Mouse (Mus musculus) hindbrain, embryonic 15.5 days (tissue): ENCODE measurements at regions not wholly inside any gene's neighbourhood (a gene's known extent, or its start where the extent isn't known, plus 50 kb on each side); places are given as distances from the start of the nearest gene placed in this dataset.
A peak's percentile ranks its signal among the peaks of the same experiment; 100 is the strongest.
"Not testable (repeated sequence)": the region's sequence is repeated elsewhere in the genome, so short reads cannot be mapped to it uniquely, and the experiment has no call there.

Source experiments
- ATAC-seq: fragments of 200-750 bp; cut with Nextera tagmentation; 2 replicates; pipeline ENCODE4 v1.8.0; 2017; ENCODE audit warnings: low read depth, moderate number of reproducible peaks, moderate TSS enrichment; ENCODE audit not compliant: low FRiP score
- H3K27ac ChIP-seq: fragments of 300-500 bp; sonication (generic); replicated peaks from 2 replicates; pipeline ENCODE4 v1.5.1; 2015; ENCODE audit warnings: mild to moderate bottlenecking, inconsistent platforms
- H3K27me3 ChIP-seq: fragments of 300-500 bp; sonication (generic); 2 replicates; pipeline ENCODE4 v1.6.1; 2015; ENCODE audit warnings: control low read depth, inconsistent platforms
- H3K36me3 ChIP-seq: fragments of 300-500 bp; sonication (generic); 2 replicates; pipeline ENCODE4 v1.6.1; 2015; ENCODE audit warnings: control low read depth, inconsistent platforms
- H3K4me1 ChIP-seq: fragments of 300-500 bp; sonication (generic); replicated peaks from 2 replicates; pipeline ENCODE4 v1.6.1; 2015; ENCODE audit warnings: control low read depth, inconsistent platforms
- H3K4me2 ChIP-seq: fragments of 300-500 bp; sonication (generic); 2 replicates; pipeline ENCODE4 v1.6.1; 2015; ENCODE audit warnings: moderate library complexity, mild to moderate bottlenecking, inconsistent platforms
- H3K4me3 ChIP-seq: fragments of 300-500 bp; sonication (generic); 2 replicates; pipeline ENCODE4 v1.5.1; 2015; ENCODE audit warnings: mild to moderate bottlenecking, inconsistent platforms
- H3K9ac ChIP-seq: fragments of 300-500 bp; sonication (generic); 2 replicates; pipeline ENCODE4 v1.6.1; 2015; ENCODE audit warnings: inconsistent platforms
- H3K9me3 ChIP-seq: fragments of 300-500 bp; sonication (generic); 2 replicates; pipeline ENCODE4 v1.6.1; 2016; ENCODE audit warnings: control low read depth, inconsistent platforms
- WGBS: fragments of 180-500 bp; shearing (Covaris S2); methylation state at CpG from one replicate; pipeline ENCODE4 v1.1.7; 2015; 5-methylcytosine and 5-hydroxymethylcytosine counted together

- Histone ChIP-seq H3K9ac (no peak overlapping the region), H3K4me2 (no peak overlapping the region), H3K9me3 (no peaks in the 10 kb centered on the region), H3K27me3 (no peaks in the 10 kb centered on the region), H3K36me3 (no peaks in the 10 kb centered on the region), H3K27ac (no peak overlapping the region), H3K4me3 (no peak overlapping the region), H3K4me1 (peaks cover 7% of the 10 kb centered on the region)
- WGBS, result 81% methylated on average over 6 of the region's 6 CpGs
- ATAC-seq, result no peak
Measured at GRCm38 (mm10) chr17:15242976-15243635, 133.6 kb downstream of the Dll1 start.

GRCm38 (mm10) chr17:15242356-15242755 lies 134.3 kb downstream of the Dll1 start:
- Histone ChIP-seq H3K4me2 (no peak overlapping the region), H3K9ac (no peak overlapping the region), H3K36me3 (no peaks in the 10 kb centered on the region), H3K27ac (no peak overlapping the region), H3K9me3 (no peaks in the 10 kb centered on the region), H3K4me3 (no peak overlapping the region), H3K27me3 (no peaks in the 10 kb centered on the region), H3K4me1 (no peaks in the 10 kb centered on the region)
- no peak for ATAC-seq
- WGBS, result 89% methylated on average over 8 of the region's 8 CpGs

GRCm38 (mm10) chr17:15241491-15241890 lies 135.2 kb downstream of the Dll1 start:
- no peak for ATAC-seq
- H3K4me1 ChIP-seq, result no peaks in the 10 kb centered on the region
- no peak overlapping the region for H3K4me3 ChIP-seq
- H3K27me3 ChIP-seq, result no peaks in the 10 kb centered on the region
- 81% methylated on average over 1 of the region's 1 CpGs for WGBS
- H3K9ac ChIP-seq, result no peak overlapping the region
- no peaks in the 10 kb centered on the region for H3K36me3 ChIP-seq
- no peaks in the 10 kb centered on the region for H3K9me3 ChIP-seq
- no peak overlapping the region for H3K27ac ChIP-seq
- no peak overlapping the region for H3K4me2 ChIP-seq

- not testable (repeated sequence) for H3K9me3 ChIP-seq, ATAC-seq, H3K4me3 ChIP-seq, H3K9ac ChIP-seq, H3K27ac ChIP-seq, H3K4me2 ChIP-seq, H3K4me1 ChIP-seq, H3K27me3 ChIP-seq, H3K36me3 ChIP-seq
- 83% methylated on average over 12 of the region's 12 CpGs for WGBS
Measured at GRCm38 (mm10) chr17:15240641-15241040, 136.0 kb downstream of the Dll1 start.

DNA sequence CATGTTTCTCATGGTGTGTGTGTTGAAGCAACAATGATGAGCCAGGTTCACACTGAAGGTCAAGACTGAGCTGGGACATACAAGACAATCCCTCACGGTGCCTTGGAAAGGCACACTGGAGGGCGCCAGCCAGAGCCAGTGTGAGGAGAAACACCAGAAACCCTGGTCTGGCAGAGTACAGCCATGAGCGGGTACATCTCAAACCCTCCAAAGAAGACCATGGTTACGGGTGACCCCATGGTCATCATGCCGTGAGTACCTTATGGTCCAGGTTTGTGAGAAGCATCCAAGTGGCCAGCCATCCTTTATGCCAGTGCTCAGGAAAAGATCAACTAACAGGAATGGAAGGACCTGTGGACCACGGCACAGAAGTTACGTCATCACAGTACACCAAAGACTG lies 136.7 kb downstream of the Dll1 start:
- WGBS, result 95% methylated on average over 7 of the region's 7 CpGs
- no peak overlapping the region for H3K4me2 ChIP-seq
- no peaks in the 10 kb centered on the region for H3K36me3 ChIP-seq
- H3K4me3 ChIP-seq, result no peak overlapping the region
- H3K4me1 ChIP-seq, result no peaks in the 10 kb centered on the region
- no peak overlapping the region for H3K9ac ChIP-seq
- no peaks in the 10 kb centered on the region for H3K9me3 ChIP-seq
- H3K27ac ChIP-seq, result no peak overlapping the region
- H3K27me3 ChIP-seq, result no peaks in the 10 kb centered on the region
- ATAC-seq, result no peak

- Histone ChIP-seq H3K9ac (no peak overlapping the region), H3K36me3 (no peaks in the 10 kb centered on the region), H3K27me3 (no peaks in the 10 kb centered on the region), H3K4me1 (no peaks in the 10 kb centered on the region), H3K9me3 (no peaks in the 10 kb centered on the region), H3K27ac (no peak overlapping the region), H3K4me3 (no peak overlapping the region), H3K4me2 (no peak overlapping the region)
- WGBS, result 92% methylated on average over 6 of the region's 6 CpGs
- ATAC-seq, result no peak
Measured at GRCm38 (mm10) chr17:15235041-15235440, 141.6 kb downstream of the Dll1 start.

- Histone ChIP-seq H3K27me3 (no peaks in the 10 kb centered on the region), H3K4me3 (no peak overlapping the region), H3K4me2 (no peak overlapping the region), H3K4me1 (no peaks in the 10 kb centered on the region), H3K36me3 (no peaks in the 10 kb centered on the region), H3K9ac (no peak overlapping the region), H3K27ac (no peak overlapping the region), H3K9me3 (no peaks in the 10 kb centered on the region)
- no peak for ATAC-seq
- WGBS, result 69% methylated on average over 5 of the region's 5 CpGs
Measured at GRCm38 (mm10) chr17:15231175-15231574, 145.5 kb downstream of the Dll1 start.

GRCm38 (mm10) chr17:15229159-15229558 lies 147.5 kb downstream of the Dll1 start:
- no peak for ATAC-seq
- no peak overlapping the region for H3K4me2 ChIP-seq
- H3K36me3 ChIP-seq, result no peaks in the 10 kb centered on the region
- H3K9me3 ChIP-seq, result no peaks in the 10 kb centered on the region
- 81% methylated on average over 6 of the region's 6 CpGs for WGBS
- H3K4me1 ChIP-seq, result no peaks in the 10 kb centered on the region
- H3K27ac ChIP-seq, result no peak overlapping the region
- H3K4me3 ChIP-seq, result no peak overlapping the region
- H3K9ac ChIP-seq, result no peak overlapping the region
- H3K27me3 ChIP-seq, result no peaks in the 10 kb centered on the region

DNA sequence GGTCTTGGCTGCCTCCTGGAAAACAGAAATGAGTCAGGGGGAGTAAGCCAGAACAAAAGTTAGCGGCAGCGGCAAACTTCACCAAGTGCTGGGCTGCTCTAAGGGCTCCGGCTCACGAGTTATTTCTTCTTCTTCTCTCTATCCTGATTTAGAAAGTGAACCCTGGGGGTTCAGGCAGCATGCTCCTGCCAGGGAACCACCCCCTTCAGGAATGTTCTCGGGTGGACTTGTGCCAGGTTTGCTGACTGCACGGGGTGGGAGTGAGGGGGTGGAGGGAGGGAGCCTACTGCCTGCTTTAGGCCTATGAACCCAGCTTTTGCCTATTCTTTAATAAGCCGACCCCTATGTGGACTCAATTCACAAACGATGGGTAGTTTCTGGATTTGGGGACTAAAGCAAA lies 148.6 kb downstream of the Dll1 start:
- no peak overlapping the region for H3K27ac ChIP-seq
- H3K4me3 ChIP-seq, result no peak overlapping the region
- no peak overlapping the region for H3K9ac ChIP-seq
- no peaks in the 10 kb centered on the region for H3K4me1 ChIP-seq
- no peak overlapping the region for H3K4me2 ChIP-seq
- H3K36me3 ChIP-seq, result no peaks in the 10 kb centered on the region
- 73% methylated on average over 8 of the region's 8 CpGs for WGBS
- ATAC-seq, result no peak
- no peaks in the 10 kb centered on the region for H3K9me3 ChIP-seq
- no peaks in the 10 kb centered on the region for H3K27me3 ChIP-seq

- no peak for ATAC-seq
- Histone ChIP-seq H3K36me3 (no peaks in the 10 kb centered on the region), H3K4me2 (no peak overlapping the region), H3K27ac (no peak overlapping the region), H3K9ac (no peak overlapping the region), H3K4me1 (no peaks in the 10 kb centered on the region), H3K9me3 (no peaks in the 10 kb centered on the region), H3K4me3 (no peak overlapping the region), H3K27me3 (no peaks in the 10 kb centered on the region)
- 94% methylated on average over 10 of the region's 10 CpGs for WGBS
Measured at GRCm38 (mm10) chr17:15223826-15224225, 152.8 kb downstream of the Dll1 start.

DNA sequence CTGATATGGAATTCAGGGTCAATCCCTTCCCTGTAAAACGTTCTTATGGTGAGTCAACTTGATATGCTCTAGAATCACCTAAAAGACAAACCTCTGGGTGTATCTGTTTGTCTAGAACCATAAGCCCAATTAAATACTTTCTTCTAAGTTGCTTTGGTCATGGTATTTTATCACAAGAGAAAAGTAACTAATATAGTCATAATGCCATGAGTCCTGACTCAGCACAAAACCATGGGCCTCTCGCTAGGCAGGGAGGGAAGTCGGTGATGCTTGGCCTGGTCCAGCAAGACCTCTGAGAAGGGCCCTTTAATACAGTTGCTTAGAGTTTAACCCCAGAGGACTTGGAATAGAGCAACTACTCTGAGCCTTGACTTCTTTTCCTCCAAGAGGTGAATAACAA lies 153.7 kb downstream of the Dll1 start:
- H3K4me1 ChIP-seq, result no peaks in the 10 kb centered on the region
- no peak overlapping the region for H3K9ac ChIP-seq
- no peaks in the 10 kb centered on the region for H3K9me3 ChIP-seq
- H3K36me3 ChIP-seq, result no peaks in the 10 kb centered on the region
- ATAC-seq, result no peak
- no peaks in the 10 kb centered on the region for H3K27me3 ChIP-seq
- no peak overlapping the region for H3K4me3 ChIP-seq
- WGBS, result 88% methylated on average over 3 of the region's 3 CpGs
- no peak overlapping the region for H3K27ac ChIP-seq
- H3K4me2 ChIP-seq, result no peak overlapping the region

DNA sequence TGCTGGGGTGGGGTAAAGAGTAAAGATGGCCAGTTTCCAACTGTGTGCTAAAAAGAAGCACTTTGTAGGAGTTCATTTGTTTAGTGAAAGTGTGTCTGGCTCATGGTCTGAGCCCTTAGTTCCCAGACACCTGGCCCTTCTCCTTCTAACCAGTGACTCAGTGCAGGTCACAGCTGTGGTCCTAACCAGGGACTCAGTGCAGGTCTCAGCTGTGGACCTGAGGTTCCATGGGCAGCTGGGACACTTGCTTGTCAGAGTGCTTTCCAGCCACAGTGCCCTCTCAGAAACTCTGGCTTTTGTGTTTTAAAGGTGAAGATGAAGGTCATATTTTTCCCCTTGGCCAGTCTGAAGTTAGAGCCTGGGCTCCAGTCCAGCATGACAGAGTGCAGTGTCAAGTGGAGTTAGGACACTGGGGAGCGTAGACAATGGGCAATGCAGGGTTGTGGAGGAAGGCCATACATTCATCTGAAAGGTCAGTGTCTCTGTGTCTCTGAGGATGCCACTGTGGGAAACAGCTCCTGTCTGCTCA lies 162.5 kb downstream of the Dll1 start:
- Histone ChIP-seq H3K4me2 (no peak overlapping the region), H3K36me3 (no peaks in the 10 kb centered on the region), H3K4me1 (no peaks in the 10 kb centered on the region), H3K9me3 (no peaks in the 10 kb centered on the region), H3K27me3 (0 out of 2 replicates have a peak, but pooled peaks cover 3% of the 10 kb centered on the region), H3K27ac (no peak overlapping the region), H3K4me3 (no peak overlapping the region), H3K9ac (no peak overlapping the region)
- 85% methylated on average over 1 of the region's 1 CpGs for WGBS
- ATAC-seq, result no peak

DNA sequence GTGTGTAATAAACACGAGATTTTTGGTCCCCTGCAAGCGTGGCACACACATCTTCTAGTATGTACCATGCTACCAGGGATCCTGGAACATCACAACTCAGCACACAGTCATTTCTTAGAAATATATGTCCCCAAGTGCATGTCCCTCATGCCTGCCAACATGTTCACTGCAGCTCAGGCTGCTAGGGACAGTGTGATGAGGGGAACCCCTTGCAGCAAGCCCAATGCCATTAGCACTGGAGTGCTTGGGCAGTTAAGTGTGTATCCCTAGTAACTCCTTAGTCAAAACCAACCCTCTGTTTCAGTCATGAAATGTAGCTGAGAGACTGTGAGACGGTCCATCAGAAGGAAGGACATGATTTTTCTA lies 167.5 kb upstream of the Gm3448 start:
- H3K4me2 ChIP-seq, result peak overlapping the region; percentile 58
- WGBS, result 27% methylated on average over 3 of the region's 3 CpGs

More for the DNA sequence above, 167.5 kb upstream of the Gm3448 start:
- 0 out of 2 replicates have a peak, but pooled peaks cover 3% of the 10 kb centered on the region for H3K27me3 ChIP-seq
- H3K4me1 ChIP-seq, result peaks cover 21% of the 10 kb centered on the region
- H3K9ac ChIP-seq, result 0 out of 2 replicates have a peak overlapping the region, but pooled peaks have one; percentile 12
- peak; percentile 58 for ATAC-seq
- H3K9me3 ChIP-seq, result no peaks in the 10 kb centered on the region
- peak overlapping the region; percentile 80 for H3K27ac ChIP-seq
- H3K36me3 ChIP-seq, result no peaks in the 10 kb centered on the region
- H3K4me3 ChIP-seq, result peak overlapping the region; percentile 31
